Mouse (Mus musculus): ENCODE measurements around the gene Dok4.
"Not testable (repeated sequence)": the region's sequence is repeated elsewhere in the genome, so short reads cannot be mapped to it uniquely, and the experiment has no call there.

Gene Dok4

GRCm38 (mm10) chr8:94854761-94855160 lies 21.4 kb downstream of the Dok4 start:
- DNase-seq (ENCODE audit: extremely low read depth, insufficient read length, low spot score), result not testable (repeated sequence)

GRCm38 (mm10) chr8:94850049-94850448 lies 26.1 kb downstream of the Dok4 start:
- DNase-seq (ENCODE audit: extremely low read depth, insufficient read length, low spot score), result no peak

- DNase-seq (ENCODE audit: extremely low read depth, insufficient read length, low spot score), result no peak
Observed at GRCm38 (mm10) chr8:94841183-94841582, 34.9 kb downstream of the Dok4 start.

- DNase-seq (ENCODE audit: extremely low read depth, insufficient read length, low spot score), result no peak
Observed at GRCm38 (mm10) chr8:94838600-94838999, 37.5 kb downstream of the Dok4 start.

GRCm38 (mm10) chr8:94837662-94838574 lies 38.2 kb downstream of the Dok4 start, which contains the start of the genes Coq9 and Ciapin1:
Gene Coq9 (plus strand): TSS chr8:94838321.
Gene Ciapin1 (minus strand): TSS chr8:94838358.
- DNase-seq (ENCODE audit: extremely low read depth, insufficient read length, low spot score), result peak; percentile 97

GRCm38 (mm10) chr8:94836456-94837240 lies 39.5 kb downstream of the Dok4 start:
- no peak for DNase-seq (ENCODE audit: extremely low read depth, insufficient read length, low spot score)

GRCm38 (mm10) chr8:94835751-94836150 lies 40.4 kb downstream of the Dok4 start:
- DNase-seq (ENCODE audit: extremely low read depth, insufficient read length, low spot score), result not testable (repeated sequence)

GRCm38 (mm10) chr8:94833901-94834405 lies 42.2 kb downstream of the Dok4 start:
- not testable (repeated sequence) for DNase-seq (ENCODE audit: extremely low read depth, insufficient read length, low spot score)

DNA sequence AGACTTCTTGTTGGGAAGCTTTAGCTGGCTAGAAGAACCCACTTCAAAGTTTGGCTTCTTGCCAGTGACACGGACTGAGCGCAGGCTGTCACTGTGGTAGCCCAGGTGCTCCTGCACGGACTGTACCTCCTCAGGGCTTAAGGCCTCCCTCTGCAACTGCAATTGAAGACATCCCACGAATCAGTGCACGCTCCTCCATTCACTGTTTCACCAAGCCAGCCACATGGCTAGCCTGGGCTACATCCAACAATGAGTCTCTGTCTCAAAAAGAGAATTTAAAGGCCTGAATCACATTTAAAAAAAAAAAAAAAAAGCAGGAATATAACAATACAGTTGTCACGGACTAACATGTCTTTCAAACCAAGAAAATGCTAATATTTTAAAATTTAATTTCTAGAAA lies 47.8 kb downstream of the Dok4 start:
- no peak for DNase-seq (ENCODE audit: extremely low read depth, insufficient read length, low spot score)

DNA sequence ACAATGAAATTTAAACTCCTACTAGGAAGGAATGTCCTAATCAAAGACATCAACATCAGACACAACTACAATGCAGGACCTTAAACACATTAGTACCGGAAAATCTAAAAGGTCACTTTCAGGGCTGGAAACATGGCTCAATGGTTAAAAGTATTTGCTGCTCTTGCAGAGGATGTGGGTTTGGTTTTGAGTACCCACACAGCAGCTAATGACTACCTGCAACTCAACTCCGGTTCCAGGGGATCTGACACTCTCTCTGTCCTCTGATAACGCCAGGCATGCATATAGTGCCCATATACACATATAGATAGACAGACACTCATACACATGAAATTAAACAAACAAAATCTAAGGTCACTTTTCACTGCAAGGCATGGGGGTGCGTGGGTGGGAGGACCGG lies 49.9 kb downstream of the Dok4 start:
- DNase-seq (ENCODE audit: extremely low read depth, insufficient read length, low spot score), result no peak

DNA sequence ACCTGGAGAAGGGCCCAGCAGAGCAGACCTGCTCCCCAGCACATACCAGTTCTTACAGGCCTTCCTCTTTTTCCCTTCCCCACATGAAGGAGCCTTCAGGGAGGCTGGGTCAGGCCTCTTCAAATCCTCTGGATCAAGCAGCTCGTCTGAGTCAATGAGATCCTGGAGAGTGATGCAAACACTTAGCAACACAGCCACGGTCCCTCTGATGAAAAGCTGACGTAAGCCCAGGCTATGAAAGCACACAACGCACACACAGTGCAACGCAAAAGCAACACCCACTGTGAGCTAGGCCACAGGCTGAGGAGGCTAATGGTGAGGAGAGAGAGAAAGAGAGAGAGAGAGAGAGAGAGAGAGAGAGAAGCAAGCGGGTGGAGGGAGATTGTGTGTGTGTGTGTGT lies 51.0 kb downstream of the Dok4 start:
- DNase-seq (ENCODE audit: extremely low read depth, insufficient read length, low spot score), result no peak

GRCm38 (mm10) chr8:94822637-94823560 lies 53.2 kb downstream of the Dok4 start:
- peak; percentile 42 for DNase-seq (ENCODE audit: extremely low read depth, insufficient read length, low spot score)

- DNase-seq (ENCODE audit: extremely low read depth, insufficient read length, low spot score), result no peak
Observed at GRCm38 (mm10) chr8:94821381-94821780, 54.7 kb downstream of the Dok4 start.

DNA sequence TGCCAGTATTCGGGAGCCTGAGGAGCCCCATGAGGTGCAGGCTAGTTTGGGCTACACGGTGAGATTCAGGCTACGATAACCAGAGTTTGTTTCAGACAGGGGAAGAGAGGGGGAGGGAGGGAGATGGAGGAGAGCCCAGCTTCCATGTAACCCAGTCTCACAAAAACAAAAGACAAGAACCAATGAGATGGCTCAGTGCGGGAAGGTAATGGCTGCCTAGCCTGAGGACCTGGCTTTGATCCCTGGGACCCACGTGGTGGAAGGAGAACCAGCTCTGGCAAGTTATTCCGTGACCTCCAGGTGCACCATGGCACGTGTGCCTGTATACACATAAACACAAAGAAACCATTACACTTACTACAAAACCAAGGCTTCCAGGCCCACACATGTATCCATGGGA lies 55.6 kb downstream of the Dok4 start:
- DNase-seq (ENCODE audit: extremely low read depth, insufficient read length, low spot score), result no peak

DNA sequence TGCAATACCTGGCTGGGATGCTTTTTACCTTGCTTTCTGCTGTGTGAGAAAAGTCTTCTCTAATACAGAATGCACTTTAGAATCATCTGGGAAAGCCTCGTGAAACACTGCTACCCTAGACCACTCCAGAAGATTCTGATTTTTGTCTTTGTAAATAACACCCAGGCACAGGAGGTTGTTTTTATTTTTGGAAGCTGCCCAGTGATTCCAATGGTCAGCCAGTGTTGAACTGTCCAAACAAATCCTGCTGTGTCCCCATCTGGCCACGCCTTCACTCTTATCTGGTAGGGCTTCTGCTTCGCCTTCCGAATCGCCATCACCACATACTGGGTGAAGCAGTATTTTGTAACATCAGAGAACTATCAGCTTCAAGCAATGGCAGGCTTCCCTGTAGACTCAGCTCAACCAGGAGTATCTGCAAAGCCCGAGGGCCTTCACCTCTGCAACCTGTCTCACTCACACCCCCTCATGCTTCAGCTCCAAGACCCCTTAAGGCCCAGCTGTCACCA lies 56.4 kb downstream of the Dok4 start:
- DNase-seq (ENCODE audit: extremely low read depth, insufficient read length, low spot score), result no peak

DNA sequence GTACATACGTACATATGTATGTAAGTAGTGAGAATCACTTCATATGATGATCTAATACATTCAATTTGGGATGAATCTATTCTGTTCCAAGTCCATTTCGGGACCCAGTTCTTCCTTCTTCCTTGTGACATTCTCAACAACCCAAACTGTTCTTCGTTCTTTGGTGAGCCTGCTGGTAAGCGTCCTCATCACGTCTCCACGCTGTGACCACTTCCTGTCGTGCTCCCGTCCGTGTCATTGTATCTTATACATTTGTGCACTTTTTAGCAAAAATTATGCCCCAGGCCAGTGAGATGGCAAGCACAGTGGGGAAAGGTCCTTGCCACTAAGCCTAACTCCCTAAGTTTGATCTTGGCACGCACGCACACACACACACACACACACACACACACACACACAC lies 58.2 kb downstream of the Dok4 start:
- DNase-seq (ENCODE audit: extremely low read depth, insufficient read length, low spot score), result no peak

DNA sequence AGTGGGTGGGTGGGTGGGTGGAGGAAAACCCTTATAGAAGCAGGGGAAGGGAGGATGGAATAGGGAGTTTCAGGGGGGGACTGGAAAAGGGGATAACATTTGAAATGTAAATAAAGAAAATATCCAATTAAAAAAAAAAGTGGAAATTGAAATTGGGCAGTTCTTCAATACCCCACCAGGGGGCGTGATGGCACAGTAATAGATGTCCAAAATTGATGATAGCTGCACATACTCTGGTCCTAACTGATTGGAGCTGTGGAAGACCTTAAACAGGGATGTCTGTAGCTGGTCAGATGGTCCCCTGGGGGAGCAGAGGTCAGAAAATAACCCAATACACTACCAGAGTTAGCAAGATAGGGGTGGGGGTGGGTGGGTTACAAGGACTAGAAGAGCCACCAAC lies 61.6 kb downstream of the Dok4 start:
- DNase-seq (ENCODE audit: extremely low read depth, insufficient read length, low spot score), result no peak

Data from 3134 (cell line).